ENCODE assay signal across 12 mouse cellular contexts in genomic region chr2:7734097-7734730, GRCm38 (mm10).
DNase-seq lines count a peak whose midpoint lies in the region; ATAC-seq and TF ChIP-seq lines count a peak whose summit lies in the region.
"Had no signal": no experiment of that assay in that cellular context is flagged by ENCODE, and none has a peak within 500 bp of the region (broad histone marks: within the 10 kb centered on the region; RNA-seq: fewer than 3 reads in every experiment).

No protein-coding gene starts in this region.

- no peak overlapping the region for H3K9ac ChIP-seq in midbrain, embryonic 11.5 days (ENCODE audit: low read length)
- no peak overlapping the region for H3K9ac ChIP-seq in midbrain, postnatal 0 days (replicated peaks; ENCODE audit: low read length, poor library complexity, severe bottlenecking)
- H3K9ac ChIP-seq: liver, postnatal 0 days had no signal

- H3K36me3 ChIP-seq in midbrain, embryonic 11.5 days (ENCODE audit: control insufficient read depth, insufficient read depth, low read length), result no peaks in the 10 kb centered on the region
- H3K36me3 ChIP-seq in midbrain, postnatal 0 days (ENCODE audit: insufficient read depth, low read length), result no peaks in the 10 kb centered on the region

- ATAC-seq in midbrain, embryonic 11.5 days (ENCODE audit: low FRiP score), result peak; percentile 52; the same call in 1 of the 2 replicates
- no peak for ATAC-seq in midbrain, postnatal 0 days (ENCODE audit: low FRiP score)
- ATAC-seq: liver, postnatal 0 days had no signal

- H3K4me2 ChIP-seq in midbrain, embryonic 11.5 days, result no peak overlapping the region
- H3K4me2 ChIP-seq in midbrain, postnatal 0 days (ENCODE audit: low read depth, low read length, poor library complexity, severe bottlenecking), result no peak overlapping the region

- intact Hi-C loops in left cerebral cortex, postnatal 25 days (cut with DNase I), result loop anchor here (1.0 to 10.0 kb wide), 11 partner anchors 112 to 898 kb away; no protein-coding TSS in a partner anchor

- DNase-seq in midbrain, embryonic 11.5 days (ENCODE audit: low spot score, missing footprints), result peak; percentile 2
- no peak for DNase-seq in midbrain, postnatal 0 days (ENCODE audit: low spot score)
- DNase-seq in layer of hippocampus, adult 18-20 months (ENCODE audit: low spot score in 2 of 2), result peak; percentile 39 to 68
- DNase-seq in left cerebral cortex, postnatal 25 days (ENCODE audit: low spot score in 2 of 2), result peak; percentile 71 to 97
- peak; percentile 94 for DNase-seq in telencephalon, adult 2 months (ENCODE audit: low read depth, low spot score)
- no peak for DNase-seq in cerebellum, adult 11-12 months
- no peak for DNase-seq in thymus, postnatal 25 days
- DNase-seq in ovary, adult 18-20 months (ENCODE audit: low spot score), result no peak
- DNase-seq: cerebellum, postnatal 14 days; kidney, adult 2 months; liver, postnatal 0 days; thymus, postnatal 36 days had no signal

- H3K27ac ChIP-seq in midbrain, embryonic 11.5 days (ENCODE audit: low read depth, low read length), result no peak overlapping the region
- no peak overlapping the region for H3K27ac ChIP-seq in midbrain, postnatal 0 days (ENCODE audit: low read depth, low read length)

- no peak overlapping the region for H3K4me3 ChIP-seq in midbrain, embryonic 11.5 days (ENCODE audit: low read depth, low read length)
- H3K4me3 ChIP-seq in midbrain, postnatal 0 days (ENCODE audit: low read depth, low read length), result no peak overlapping the region

- no peaks in the 10 kb centered on the region for H3K27me3 ChIP-seq in midbrain, embryonic 11.5 days (ENCODE audit: control insufficient read depth, insufficient read depth, low read length)
- no peaks in the 10 kb centered on the region for H3K27me3 ChIP-seq in midbrain, postnatal 0 days (ENCODE audit: insufficient read depth, low read length)

- TF ChIP-seq CTCF in midbrain, postnatal 0 days (IDR thresholded peaks at IDR 0.05), result no peak

- 60% methylated on average over 8 of the region's 8 CpGs for WGBS in midbrain, embryonic 11.5 days
- 35% methylated on average over 8 of the region's 8 CpGs for WGBS in midbrain, postnatal 0 days

- no peaks in the 10 kb centered on the region for H3K9me3 ChIP-seq in midbrain, embryonic 11.5 days (ENCODE audit: control insufficient read depth, low read length)
- no peaks in the 10 kb centered on the region for H3K9me3 ChIP-seq in midbrain, postnatal 0 days (ENCODE audit: low read length)

- H3K4me1 ChIP-seq in midbrain, embryonic 11.5 days (ENCODE audit: control insufficient read depth, insufficient read depth, low read length), result no peaks in the 10 kb centered on the region
- H3K4me1 ChIP-seq in midbrain, postnatal 0 days (ENCODE audit: insufficient read depth, low read length), result no peaks in the 10 kb centered on the region

Comparison
In these comparisons a context has a peak if more than half of its experiments do, and no peak if none do; other contexts are left out.
1. DNase-seq: peak in midbrain, embryonic 11.5 days (single experiment), layer of hippocampus, adult 18-20 months (2 of 2), left cerebral cortex, postnatal 25 days (2 of 2) and telencephalon, adult 2 months (single experiment); none in midbrain, postnatal 0 days (single experiment), cerebellum, adult 11-12 months (single experiment), thymus, postnatal 25 days (single experiment) and ovary, adult 18-20 months (single experiment).